Mouse (Mus musculus) liver, embryonic 11.5 days (tissue): ENCODE results near the gene Ddah1. TPM values are rescaled to one million over a fixed set of nuclear protein-coding genes. Genes with fewer than 3 reads are reported as not detected.

Experiments
- ATAC-seq: fragments of 200-750 bp; cut with Nextera tagmentation; replicated peaks from 2 replicates; pipeline ENCODE4 v1.8.0; 2017; ENCODE audit warnings: moderate number of reproducible peaks, mild to moderate bottlenecking, moderate TSS enrichment, moderate library complexity; ENCODE audit not compliant: low FRiP score
- DNase-seq: peaks from one replicate; pipeline ENCODE4 v3.0.0-alpha.2; 2017; ENCODE audit warnings: low spot score
- H3K27ac ChIP-seq: fragments of 300-500 bp; sonication (generic); 2 replicates; pipeline ENCODE4 v1.5.1; 2014; ENCODE audit warnings: mild to moderate bottlenecking, low read depth, low read length, control low read depth
- H3K27me3 ChIP-seq: fragments of 300-500 bp; sonication (generic); replicated peaks from 2 replicates; pipeline ENCODE4 v1.6.1; 2014; ENCODE audit warnings: low read length, mixed read lengths; ENCODE audit not compliant: control insufficient read depth, insufficient read depth
- H3K36me3 ChIP-seq: fragments of 300-500 bp; sonication (generic); 2 replicates; pipeline ENCODE4 v1.6.1; 2014; ENCODE audit warnings: mild to moderate bottlenecking, low read length, moderate library complexity, mixed read lengths; ENCODE audit not compliant: control insufficient read depth, insufficient read depth
- H3K4me1 ChIP-seq: fragments of 300-500 bp; sonication (generic); replicated peaks from 2 replicates; pipeline ENCODE4 v1.6.1; 2014; ENCODE audit warnings: low read length, mixed read lengths; ENCODE audit not compliant: control insufficient read depth, insufficient read depth
- H3K4me2 ChIP-seq: fragments of 300-500 bp; sonication (generic); 2 replicates; pipeline ENCODE4 v1.6.1; 2014; ENCODE audit warnings: mild to moderate bottlenecking, control low read depth, moderate library complexity
- H3K4me3 ChIP-seq: fragments of 300-500 bp; sonication (generic); 2 replicates; pipeline ENCODE4 v1.5.1; 2014; ENCODE audit warnings: low read depth, low read length, control low read depth
- H3K9ac ChIP-seq: fragments of 300-500 bp; sonication (generic); 2 replicates; pipeline ENCODE4 v1.6.1; 2014; ENCODE audit warnings: low read depth, low read length, control low read depth
- H3K9me3 ChIP-seq: fragments of 300-500 bp; sonication (generic); 2 replicates; pipeline ENCODE4 v1.6.1; 2016; ENCODE audit warnings: low read length, inconsistent platforms, mixed read lengths; ENCODE audit not compliant: control insufficient read depth
- WGBS: fragments of 180-500 bp; shearing (Covaris S2); extraction: QIAGEN DNeasy Blood & Tissue Kit; methylation state at CpG from one replicate; pipeline ENCODE4 v1.1.7; 2014; 5-methylcytosine and 5-hydroxymethylcytosine counted together
- polyA plus RNA-seq: library from polyadenylated mRNA; unstranded; fragments of >200 nt; fragmentation: Nextera tagmentation; extraction: Ambion mirVana; gene quantifications from 2 replicates; pipeline ENCODE4 v1.2.1, GENCODE M21; 2014

Gene Ddah1
- polyA plus RNA-seq, 1 experiment from 2014 or later = 50.2 TPM

DNA sequence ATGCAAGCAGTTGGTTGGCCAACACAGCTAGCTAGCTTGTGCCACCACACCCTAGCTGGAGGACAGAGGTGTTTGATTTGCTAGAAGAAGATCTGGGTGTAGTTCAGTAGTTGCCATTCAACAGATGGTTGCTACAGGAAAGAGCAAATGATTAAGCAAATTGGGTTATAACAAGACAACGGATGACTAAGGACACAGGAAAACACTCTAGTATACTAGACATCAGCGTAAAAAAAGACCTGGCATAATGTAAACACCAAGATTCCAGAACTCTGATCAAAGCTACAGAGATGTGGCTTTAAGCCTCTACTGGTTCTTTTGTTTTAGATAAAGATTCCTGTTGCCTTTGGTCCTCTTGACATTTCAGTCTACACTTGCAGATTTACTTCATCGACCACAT lies 164.5 kb downstream of the Ddah1 start:
- H3K36me3 ChIP-seq = no peaks in the 10 kb centered on the region
- ATAC-seq (no peak), DNase-seq (no peak)
- H3K27me3 ChIP-seq = no peaks in the 10 kb centered on the region
- H3K4me2 ChIP-seq = peak overlapping the region; percentile 74; the same call in 1 of the 2 replicates
- no peak overlapping the region for H3K9ac ChIP-seq
- H3K27ac ChIP-seq = no peak overlapping the region
- no peak overlapping the region for H3K4me3 ChIP-seq
- peaks cover 19% of the 10 kb centered on the region for H3K4me1 ChIP-seq
- H3K9me3 ChIP-seq = 0 out of 2 replicates have a peak, but pooled peaks cover 3% of the 10 kb centered on the region
- 63% methylated on average over 3 of the region's 3 CpGs for WGBS

DNA sequence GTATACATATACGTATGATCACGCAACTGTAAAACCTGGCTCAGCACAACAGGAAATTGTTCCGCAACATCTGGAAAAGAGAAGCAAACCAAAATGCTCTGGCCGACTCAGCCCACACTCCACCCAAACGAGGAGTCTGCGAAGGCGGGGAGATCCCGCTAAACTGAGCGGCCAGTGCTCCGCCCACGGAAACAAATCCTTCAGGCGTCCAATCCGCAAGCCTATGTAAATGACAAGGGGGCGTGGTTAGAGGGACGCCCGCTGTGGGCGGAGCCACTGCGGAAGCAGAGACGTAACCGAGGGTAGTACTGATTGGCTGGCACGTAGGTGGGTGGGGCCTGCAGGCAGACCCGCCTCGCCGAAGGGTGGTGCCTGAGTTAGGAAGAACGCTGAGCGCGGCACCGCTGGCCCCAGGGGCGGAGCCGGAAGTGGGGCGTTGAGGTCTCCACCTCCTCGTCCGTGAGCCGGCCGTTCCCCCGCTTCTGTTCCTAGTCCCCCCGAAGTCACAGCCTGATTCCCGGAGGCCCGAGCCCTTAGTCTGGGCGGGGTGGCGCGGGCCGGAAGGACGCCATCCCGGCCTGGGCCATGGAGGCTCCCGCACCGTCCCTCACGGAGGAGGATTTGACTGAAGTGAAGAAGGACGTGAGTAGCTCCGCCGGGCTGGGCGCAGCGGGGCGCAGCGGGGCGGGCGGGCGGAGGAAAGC lies 165.6 kb downstream of the Ddah1 start:
- peak; percentile 98 for DNase-seq

DNA sequence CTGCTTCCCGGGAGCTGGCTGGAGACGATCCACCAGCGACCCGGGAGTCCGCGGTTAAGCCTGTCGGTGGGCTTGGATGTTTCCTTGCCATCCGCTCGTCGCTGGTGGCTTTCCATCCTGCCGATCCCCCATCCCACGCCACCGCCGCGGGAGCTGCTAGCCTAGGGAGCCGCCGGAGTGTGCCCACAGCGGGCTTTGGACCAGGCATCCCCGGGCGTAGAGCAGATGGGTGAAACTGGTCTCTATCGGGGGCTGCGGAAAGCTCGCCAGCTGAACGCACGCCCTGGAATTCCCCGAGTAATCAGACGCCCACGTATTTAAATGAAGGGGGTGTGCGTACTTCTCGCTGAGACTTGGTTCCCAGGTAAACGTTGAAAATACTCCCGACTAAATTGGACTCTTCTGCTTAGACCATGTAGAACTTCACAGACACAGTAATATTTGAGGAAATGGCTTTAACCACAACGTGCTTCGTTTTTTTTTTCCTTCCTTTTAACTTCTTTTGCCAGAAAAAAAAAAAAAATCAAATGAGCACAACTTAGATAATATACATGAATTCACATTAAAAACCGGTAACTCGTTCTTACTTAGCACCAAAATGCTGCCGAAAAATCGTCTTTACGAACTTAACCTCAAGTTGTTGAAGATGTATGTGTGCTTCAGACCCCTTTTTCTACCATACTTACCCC lies 166.3 kb downstream of the Ddah1 start:
- Histone ChIP-seq H3K4me2 (peak overlapping the region; percentile 75), H3K36me3 (no peaks in the 10 kb centered on the region), H3K27me3 (no peaks in the 10 kb centered on the region), H3K9ac (peak overlapping the region; percentile 69), H3K27ac (peak overlapping the region; percentile 66), H3K9me3 (no peaks in the 10 kb centered on the region), H3K4me3 (peak overlapping the region; percentile 71), H3K4me1 (peaks cover 19% of the 10 kb centered on the region)
- DNase-seq = no peak
- 4% methylated on average over 39 of the region's 39 CpGs for WGBS
- ATAC-seq = no peak; the same call in 1 of the 2 replicates

More for the DNA sequence above, 165.6 kb downstream of the Ddah1 start:
- Histone ChIP-seq H3K27me3 (no peaks in the 10 kb centered on the region), H3K4me1 (peaks cover 19% of the 10 kb centered on the region), H3K4me3 (peak overlapping the region; percentile 71), H3K27ac (peak overlapping the region; percentile 77), H3K36me3 (no peaks in the 10 kb centered on the region), H3K9me3 (no peaks in the 10 kb centered on the region), H3K4me2 (peak overlapping the region; percentile 75), H3K9ac (peak overlapping the region; percentile 69)
- peak; percentile 99 for ATAC-seq
- under 1% methylated on average over 58 of the region's 58 CpGs for WGBS

DNA sequence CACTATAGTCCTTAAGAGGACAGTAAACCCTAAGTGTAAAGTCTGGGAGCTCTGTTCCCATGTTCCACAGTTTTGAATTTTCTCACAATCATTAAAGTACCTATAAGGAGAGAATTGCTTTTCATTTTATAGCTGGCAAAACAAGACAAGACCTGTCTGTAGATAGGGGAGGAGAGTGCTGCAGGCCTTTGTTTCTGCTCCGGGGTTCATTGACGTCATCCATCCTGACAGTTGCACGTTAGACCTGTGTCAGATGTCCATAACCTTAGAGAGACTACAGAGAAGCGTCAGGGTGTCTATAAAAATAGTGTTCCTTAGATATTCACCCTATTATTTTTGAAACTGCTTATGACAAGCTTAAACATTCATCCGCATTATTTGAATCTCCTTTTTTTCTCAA lies 167.0 kb downstream of the Ddah1 start:
- no peaks in the 10 kb centered on the region for H3K9me3 ChIP-seq
- WGBS = 71% methylated on average over 5 of the region's 5 CpGs

DNA sequence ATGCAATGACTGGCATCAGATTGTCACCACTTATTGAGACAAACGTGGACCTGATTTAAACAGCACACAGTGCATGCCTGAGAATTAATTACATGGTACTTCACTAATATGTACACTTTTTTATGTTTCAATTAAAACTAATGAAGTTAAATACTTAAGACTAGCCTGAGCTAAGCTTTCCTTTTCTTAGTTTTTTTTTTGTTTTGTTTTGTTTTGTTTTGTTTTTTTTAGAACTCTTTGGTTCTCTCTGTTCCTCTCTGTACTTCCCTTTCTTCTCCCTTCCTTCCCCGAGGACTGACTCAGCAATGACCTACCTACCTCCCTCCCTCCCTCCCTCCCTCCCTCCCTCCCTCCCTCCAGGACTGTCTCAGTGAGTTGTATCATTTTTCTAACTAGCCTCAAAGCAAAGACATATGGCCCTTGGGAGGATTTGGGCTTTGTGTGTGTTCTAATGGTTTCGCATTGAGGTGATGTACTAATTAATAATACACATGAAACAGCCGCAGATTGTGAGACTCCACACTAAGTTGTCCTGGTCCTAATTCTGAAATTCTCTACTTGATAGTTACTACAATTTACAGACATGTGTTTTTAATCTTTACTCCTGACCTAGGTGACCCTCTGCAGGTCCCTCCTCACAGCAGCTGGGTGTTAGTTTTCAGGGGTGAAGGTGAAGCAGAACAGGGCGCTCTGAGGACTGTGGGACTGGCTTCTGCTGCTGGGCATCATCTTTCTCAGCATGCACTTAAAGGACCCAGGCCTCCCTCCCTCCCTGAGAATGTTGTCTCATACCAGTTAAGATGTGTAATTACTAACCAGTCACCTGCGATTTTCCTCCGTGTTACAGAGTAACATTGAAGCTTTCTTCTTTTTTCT lies 171.3 kb downstream of the Ddah1 start:
- Histone ChIP-seq H3K9me3 (no peaks in the 10 kb centered on the region), H3K4me1 (peaks cover 9% of the 10 kb centered on the region), H3K27me3 (no peaks in the 10 kb centered on the region), H3K4me3 (no peak overlapping the region), H3K27ac (no peak overlapping the region), H3K4me2 (no peak overlapping the region), H3K36me3 (peaks cover 16% of the 10 kb centered on the region; the same call in 1 of the 2 replicates), H3K9ac (no peak overlapping the region)
- DNase-seq = no peak
- ATAC-seq = no peak
- WGBS = 70% methylated on average over 7 of the region's 7 CpGs

More for the DNA sequence above, 167.0 kb downstream of the Ddah1 start:
- ATAC-seq (no peak), DNase-seq (no peak)
- Histone ChIP-seq H3K4me1 (peaks cover 19% of the 10 kb centered on the region), H3K36me3 (peaks cover 2% of the 10 kb centered on the region; the same call in 1 of the 2 replicates), H3K9ac (0 out of 2 replicates have a peak overlapping the region, but pooled peaks have one; percentile 40), H3K4me2 (peak overlapping the region; percentile 75), H3K4me3 (peak overlapping the region; percentile 71), H3K27ac (no peak overlapping the region), H3K27me3 (no peaks in the 10 kb centered on the region)

DNA sequence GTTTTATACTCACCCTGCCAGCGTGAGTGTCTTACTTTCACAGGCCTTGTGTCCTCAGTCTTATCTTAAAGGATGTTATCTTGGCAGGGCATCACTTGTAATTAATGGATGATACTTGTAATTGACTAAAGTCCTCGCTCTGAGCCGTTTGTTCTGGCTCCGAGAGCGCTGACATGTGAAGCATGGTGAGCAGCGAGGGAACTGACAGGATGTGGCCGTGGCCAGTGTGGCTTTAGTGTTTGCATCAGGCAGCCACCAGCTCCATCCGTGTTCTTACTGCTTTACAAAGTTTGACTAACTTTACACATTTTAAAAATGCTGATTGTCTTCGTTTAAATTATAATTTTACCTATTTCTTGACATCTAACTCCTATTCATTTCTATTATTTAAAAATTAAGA lies 175.4 kb downstream of the Ddah1 start:
- H3K9ac ChIP-seq = no peak overlapping the region
- no peak for DNase-seq
- H3K4me3 ChIP-seq = no peak overlapping the region
- peaks cover 5% of the 10 kb centered on the region for H3K4me1 ChIP-seq
- no peak for ATAC-seq
- 62% methylated on average over 9 of the region's 9 CpGs for WGBS
- H3K27me3 ChIP-seq = no peaks in the 10 kb centered on the region
- no peak overlapping the region for H3K4me2 ChIP-seq
- H3K9me3 ChIP-seq = no peaks in the 10 kb centered on the region
- H3K36me3 ChIP-seq = peaks cover 16% of the 10 kb centered on the region; the same call in 1 of the 2 replicates
- H3K27ac ChIP-seq = no peak overlapping the region

DNA sequence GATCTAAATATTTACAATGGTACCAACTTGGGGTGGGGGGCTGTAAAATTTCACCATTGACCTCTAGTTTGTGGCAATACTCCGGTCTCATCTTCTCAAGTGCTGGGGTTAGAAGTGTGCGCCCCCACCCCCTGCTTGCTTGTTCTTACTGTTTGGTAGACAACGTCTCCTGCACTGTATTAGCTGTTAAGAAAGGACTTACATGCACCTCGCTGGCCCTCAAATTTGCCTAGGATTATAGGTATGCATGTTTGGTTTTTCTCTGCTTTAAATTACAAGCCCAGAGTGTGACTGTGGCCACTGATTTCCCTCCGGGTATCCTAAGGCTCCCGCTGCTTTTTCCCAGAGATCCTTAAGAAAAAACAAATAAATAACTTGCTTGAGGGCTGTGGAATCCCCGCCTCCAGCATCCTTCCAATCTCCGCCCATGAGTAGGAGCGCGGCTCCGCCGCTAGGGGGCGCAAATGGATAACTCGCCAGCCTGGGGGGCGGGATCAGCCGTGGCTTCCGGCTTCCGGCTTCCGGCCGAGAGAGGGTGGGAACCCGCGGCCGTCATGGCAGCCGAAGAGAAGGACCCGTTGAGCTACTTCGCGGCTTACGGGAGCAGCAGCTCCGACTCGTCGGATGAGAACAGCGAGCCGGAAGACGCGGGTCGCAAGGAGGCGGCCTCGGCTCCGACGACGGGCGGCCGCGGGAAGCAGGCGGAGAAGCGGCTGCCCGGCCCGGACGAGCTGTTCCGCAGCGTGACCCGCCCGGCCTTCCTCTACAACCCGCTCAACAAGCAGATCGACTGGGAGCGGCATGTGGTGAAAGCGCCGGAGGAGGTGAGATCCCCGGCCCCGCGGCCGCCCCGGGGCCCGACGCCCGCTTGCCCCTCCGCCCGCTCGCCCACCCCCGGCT lies 179.3 kb downstream of the Ddah1 start, which contains the start of gene 2410004B18Rik:
2410004B18Rik (plus strand) TSS at position 510 of the 900 bp plus-strand sequence.
- peak within 1 kb of the TSS; percentile 87 for H3K4me3 ChIP-seq
- H3K9me3 ChIP-seq = no peaks in the 10 kb centered on the region
- DNase-seq = peak; percentile 98
- H3K27me3 ChIP-seq = no peaks in the 10 kb centered on the region
- H3K9ac ChIP-seq = peak within 1 kb of the TSS; percentile 75
- H3K36me3 ChIP-seq = peaks cover 10% of the 10 kb centered on the region; the same call in 1 of the 2 replicates
- WGBS = 2% methylated on average over 69 of the region's 70 CpGs
- peak within 1 kb of the TSS; percentile 86 for H3K4me2 ChIP-seq
- H3K4me1 ChIP-seq = peaks cover 18% of the 10 kb centered on the region
- no peak within 1 kb of the TSS for H3K27ac ChIP-seq
- peak; percentile 86 for ATAC-seq
